Mouse (Mus musculus) adrenal gland, postnatal 14 days (tissue): ENCODE results near the gene Ntn3. TPM values are rescaled to one million over a fixed set of nuclear protein-coding genes. Genes with fewer than 3 reads are reported as not detected.

Experiments used
- microRNA-seq, 2 experiments: library from miRNA; unstranded; fragments of <30 nt; microRNA quantifications; one replicate each; pipeline ENCODE4 v1.2.0; 2021
- total RNA-seq: library from RNA; stranded (reverse); gene quantifications from 2 replicates; pipeline ENCODE4 v1.2.3, GENCODE M21; 2021

The Ntn3 gene
- total RNA-seq, 1 experiment from 2014 or later: 2.1 TPM

Small RNA genes lying within 50 kb of the gene (microRNA-seq; reads per million reads assigned to microRNA genes)
- gene Mir5134: 0 to 1.5 reads per million in 2 experiments
- gene Mir6965: 0.38 to 0.43 reads per million in 2 experiments

Other genes starting within 250 kb of the Ntn3 start
- 0.34 and 0.37 TPM in 2 replicates for gene Prss30, start 229.0 kb downstream of the Ntn3 start, total RNA-seq
- gene Prss22, start 211.4 kb downstream of the Ntn3 start, total RNA-seq: not detected in 2 replicates
- 0.41 and 1.6 TPM in 2 replicates for gene Prss27, start 171.4 kb downstream of the Ntn3 start, total RNA-seq
- gene Kctd5, start 136.0 kb downstream of the Ntn3 start, total RNA-seq: 19.1 and 21.9 TPM in 2 replicates
- gene Pdpk1, start 58.6 kb downstream of the Ntn3 start, total RNA-seq: 49.1 and 53.7 TPM in 2 replicates
- 35.8 and 37.2 TPM in 2 replicates for gene Amdhd2, start 45.8 kb downstream of the Ntn3 start, total RNA-seq
- gene Atp6v0c, start 39.8 kb downstream of the Ntn3 start, total RNA-seq: 346 and 376 TPM in 2 replicates
- gene Tbc1d24, start 4.0 kb downstream of the Ntn3 start, total RNA-seq: 11.0 and 14.6 TPM in 2 replicates
- 9.2 and 14.0 TPM in 2 replicates for gene Tedc2, start 11.3 kb upstream of the Ntn3 start, total RNA-seq
- 12.0 and 12.8 TPM in 2 replicates for gene Ccnf, start 42.0 kb upstream of the Ntn3 start, total RNA-seq
- 0.11 TPM in 1 of 2 replicates, not detected in the other for gene Abca17, start 141.5 kb upstream of the Ntn3 start, total RNA-seq
- gene Abca3, start 142.4 kb upstream of the Ntn3 start, total RNA-seq: 24.4 and 25.2 TPM in 2 replicates
- gene Rnps1, start 205.0 kb upstream of the Ntn3 start, total RNA-seq: 78.8 and 84.9 TPM in 2 replicates
- gene Eci1, start 217.1 kb upstream of the Ntn3 start, total RNA-seq: 505 and 573 TPM in 2 replicates
- gene Dnase1l2, start 233.6 kb upstream of the Ntn3 start, total RNA-seq: 1.8 and 2.5 TPM in 2 replicates